Mouse (Mus musculus) embryonic facial prominence, embryonic 12.5 days (tissue): ENCODE results near the gene Kirrel3. TPM values are rescaled to one million over a fixed set of nuclear protein-coding genes. Genes with fewer than 3 reads are reported as not detected.

Experiments
- ATAC-seq: fragments of 200-750 bp; cut with Nextera tagmentation; 2 replicates; pipeline ENCODE4 v1.8.0; 2017; ENCODE audit not compliant: insufficient number of reproducible peaks, insufficient read depth, low FRiP score, low TSS enrichment
- H3K27ac ChIP-seq: fragments of 300-500 bp; sonication (generic); 2 replicates; pipeline ENCODE4 v1.5.1; 2016; ENCODE audit warnings: mild to moderate bottlenecking
- H3K27me3 ChIP-seq: fragments of 300-500 bp; sonication (generic); 2 replicates; pipeline ENCODE4 v1.6.1; 2016; ENCODE audit warnings: mild to moderate bottlenecking, moderate library complexity
- H3K36me3 ChIP-seq: fragments of 300-500 bp; sonication (generic); 2 replicates; pipeline ENCODE4 v1.6.1; 2016; ENCODE audit warnings: mild to moderate bottlenecking
- H3K4me1 ChIP-seq: fragments of 300-500 bp; sonication (generic); 2 replicates; pipeline ENCODE4 v1.6.1; 2016
- H3K4me2 ChIP-seq: fragments of 300-500 bp; sonication (generic); replicated peaks from 2 replicates; pipeline ENCODE4 v1.6.1; 2016; ENCODE audit warnings: mild to moderate bottlenecking, moderate library complexity
- H3K4me3 ChIP-seq: fragments of 300-500 bp; sonication (generic); 2 replicates; pipeline ENCODE4 v1.5.1; 2016; ENCODE audit warnings: mild to moderate bottlenecking
- H3K9ac ChIP-seq: fragments of 300-500 bp; sonication (generic); 2 replicates; pipeline ENCODE4 v1.6.1; 2016; ENCODE audit warnings: mild to moderate bottlenecking, moderate library complexity
- H3K9me3 ChIP-seq: fragments of 300-500 bp; sonication (generic); 2 replicates; pipeline ENCODE4 v1.6.1; 2016; ENCODE audit warnings: mild to moderate bottlenecking, moderate library complexity
- WGBS: fragments of 180-500 bp; shearing (Covaris S2); methylation state at CpG from one replicate; pipeline ENCODE4 v1.1.7; 2016; 5-methylcytosine and 5-hydroxymethylcytosine counted together
- polyA plus RNA-seq: library from polyadenylated mRNA; unstranded; fragments of >200 nt; fragmentation: Nextera tagmentation; extraction: Ambion mirVana; gene quantifications from 2 replicates; pipeline ENCODE4 v1.2.1, GENCODE M21; 2016

Gene Kirrel3
- polyA plus RNA-seq, 1 experiment from 2014 or later, result 7.9 TPM

- H3K27me3 ChIP-seq, result 0 out of 2 replicates have a peak, but pooled peaks cover 2% of the 10 kb centered on the region
- no peaks in the 10 kb centered on the region for H3K9me3 ChIP-seq
- WGBS, result 40% methylated on average over 12 of the region's 12 CpGs
- H3K4me2 ChIP-seq, result peak overlapping the region; percentile 32
- no peaks in the 10 kb centered on the region for H3K36me3 ChIP-seq
- H3K27ac ChIP-seq, result no peak overlapping the region
- H3K4me3 ChIP-seq, result no peak overlapping the region
- ATAC-seq, result no peak
- peaks cover 3% of the 10 kb centered on the region; the same call in 1 of the 2 replicates for H3K4me1 ChIP-seq
- H3K9ac ChIP-seq, result no peak overlapping the region; the same call in 1 of the 2 replicates
Observed at GRCm38 (mm10) chr9:34983513-34984462, 498.1 kb downstream of the Kirrel3 start.

- no peaks in the 10 kb centered on the region for H3K9me3 ChIP-seq
- no peak overlapping the region for H3K27ac ChIP-seq
- no peaks in the 10 kb centered on the region for H3K36me3 ChIP-seq
- no peak overlapping the region for H3K4me2 ChIP-seq
- no peak overlapping the region for H3K9ac ChIP-seq
- peaks cover 3% of the 10 kb centered on the region; the same call in 1 of the 2 replicates for H3K4me1 ChIP-seq
- ATAC-seq, result no peak
- no peak overlapping the region for H3K4me3 ChIP-seq
- 0 out of 2 replicates have a peak, but pooled peaks cover 2% of the 10 kb centered on the region for H3K27me3 ChIP-seq
Observed at GRCm38 (mm10) chr9:34986156-34986555, 500.5 kb downstream of the Kirrel3 start.

- H3K9ac ChIP-seq, result no peak overlapping the region
- ATAC-seq, result no peak
- H3K4me1 ChIP-seq, result peaks cover 3% of the 10 kb centered on the region; the same call in 1 of the 2 replicates
- H3K27me3 ChIP-seq, result 0 out of 2 replicates have a peak, but pooled peaks cover 2% of the 10 kb centered on the region
- H3K9me3 ChIP-seq, result no peaks in the 10 kb centered on the region
- H3K4me2 ChIP-seq, result no peak overlapping the region
- H3K27ac ChIP-seq, result no peak overlapping the region
- H3K4me3 ChIP-seq, result no peak overlapping the region
- no peaks in the 10 kb centered on the region for H3K36me3 ChIP-seq
- WGBS, result 92% methylated on average over 12 of the region's 12 CpGs
Observed at GRCm38 (mm10) chr9:34987422-34988148, 501.9 kb downstream of the Kirrel3 start.

- no peak for ATAC-seq
- 78% methylated on average over 3 of the region's 3 CpGs for WGBS
- no peaks in the 10 kb centered on the region for H3K9me3 ChIP-seq
Observed at GRCm38 (mm10) chr9:34988683-34989082, 503.0 kb downstream of the Kirrel3 start.

GRCm38 (mm10) chr9:34992201-34992600 is 506.5 kb downstream of the Kirrel3 start:
- no peaks in the 10 kb centered on the region for H3K36me3 ChIP-seq
- no peak overlapping the region for H3K27ac ChIP-seq

More at GRCm38 (mm10) chr9:34988683-34989082, 503.0 kb downstream of the Kirrel3 start:
- Histone ChIP-seq H3K27ac (no peak overlapping the region), H3K4me2 (no peak overlapping the region), H3K4me3 (no peak overlapping the region), H3K27me3 (0 out of 2 replicates have a peak, but pooled peaks cover 2% of the 10 kb centered on the region), H3K9ac (no peak overlapping the region), H3K36me3 (no peaks in the 10 kb centered on the region), H3K4me1 (peaks cover 2% of the 10 kb centered on the region; the same call in 1 of the 2 replicates)

GRCm38 (mm10) chr9:34993467-34994211 is 507.9 kb downstream of the Kirrel3 start:
- no peaks in the 10 kb centered on the region for H3K36me3 ChIP-seq
- no peak for ATAC-seq
- peaks cover 5% of the 10 kb centered on the region; the same call in 1 of the 2 replicates for H3K4me1 ChIP-seq
- WGBS, result 70% methylated on average over 4 of the region's 4 CpGs
- H3K9me3 ChIP-seq, result no peaks in the 10 kb centered on the region
- no peak overlapping the region for H3K9ac ChIP-seq
- no peak overlapping the region for H3K27ac ChIP-seq
- H3K4me3 ChIP-seq, result no peak overlapping the region
- no peak overlapping the region for H3K4me2 ChIP-seq
- H3K27me3 ChIP-seq, result no peaks in the 10 kb centered on the region; the same call in 1 of the 2 replicates

More at GRCm38 (mm10) chr9:34992201-34992600, 506.5 kb downstream of the Kirrel3 start:
- H3K9me3 ChIP-seq, result no peaks in the 10 kb centered on the region
- no peak for ATAC-seq
- no peak overlapping the region for H3K9ac ChIP-seq
- 11% methylated on average over 4 of the region's 4 CpGs for WGBS
- no peak overlapping the region for H3K4me2 ChIP-seq
- H3K27me3 ChIP-seq, result no peaks in the 10 kb centered on the region; the same call in 1 of the 2 replicates
- no peak overlapping the region for H3K4me3 ChIP-seq
- H3K4me1 ChIP-seq, result no peaks in the 10 kb centered on the region; the same call in 1 of the 2 replicates

- Histone ChIP-seq H3K9ac (no peak overlapping the region), H3K4me3 (no peak overlapping the region), H3K36me3 (no peaks in the 10 kb centered on the region), H3K4me2 (no peak overlapping the region), H3K27ac (no peak overlapping the region), H3K4me1 (peaks cover 5% of the 10 kb centered on the region; the same call in 1 of the 2 replicates), H3K27me3 (no peaks in the 10 kb centered on the region; the same call in 1 of the 2 replicates), H3K9me3 (no peaks in the 10 kb centered on the region)
- 85% methylated on average over 2 of the region's 2 CpGs for WGBS
- no peak for ATAC-seq
Observed at GRCm38 (mm10) chr9:34995078-34995477, 509.4 kb downstream of the Kirrel3 start.

- H3K4me2 ChIP-seq, result no peak overlapping the region
- no peaks in the 10 kb centered on the region; the same call in 1 of the 2 replicates for H3K27me3 ChIP-seq
- no peak overlapping the region for H3K9ac ChIP-seq
- H3K4me3 ChIP-seq, result no peak overlapping the region
- WGBS, result 55% methylated on average over 15 of the region's 15 CpGs
- no peak overlapping the region for H3K27ac ChIP-seq
- H3K9me3 ChIP-seq, result no peaks in the 10 kb centered on the region
- no peak for ATAC-seq
- H3K36me3 ChIP-seq, result no peaks in the 10 kb centered on the region
- H3K4me1 ChIP-seq, result peaks cover 5% of the 10 kb centered on the region; the same call in 1 of the 2 replicates
Observed at GRCm38 (mm10) chr9:34995660-34996378, 510.1 kb downstream of the Kirrel3 start.

- H3K36me3 ChIP-seq, result no peaks in the 10 kb centered on the region
- H3K27me3 ChIP-seq, result no peaks in the 10 kb centered on the region; the same call in 1 of the 2 replicates
- no peak overlapping the region for H3K4me2 ChIP-seq
- WGBS, result 34% methylated on average over 9 of the region's 9 CpGs
- no peak for ATAC-seq
- H3K27ac ChIP-seq, result no peak overlapping the region
- H3K9me3 ChIP-seq, result no peaks in the 10 kb centered on the region
- H3K9ac ChIP-seq, result no peak overlapping the region
- H3K4me1 ChIP-seq, result peaks cover 5% of the 10 kb centered on the region; the same call in 1 of the 2 replicates
- no peak overlapping the region for H3K4me3 ChIP-seq
Observed at GRCm38 (mm10) chr9:34997880-34998865, 512.5 kb downstream of the Kirrel3 start.

- ATAC-seq, result no peak
- Histone ChIP-seq H3K4me1 (peaks cover 8% of the 10 kb centered on the region; the same call in 1 of the 2 replicates), H3K9me3 (no peaks in the 10 kb centered on the region), H3K9ac (no peak overlapping the region), H3K4me2 (no peak overlapping the region), H3K36me3 (no peaks in the 10 kb centered on the region), H3K27me3 (no peaks in the 10 kb centered on the region), H3K4me3 (no peak overlapping the region), H3K27ac (no peak overlapping the region)
- 75% methylated on average over 4 of the region's 4 CpGs for WGBS
Observed at GRCm38 (mm10) chr9:35004113-35004512, 518.4 kb downstream of the Kirrel3 start.
